Mouse (Mus musculus) heart, embryonic 13.5 days (tissue): ENCODE measurements around the gene Ifi214. TPM values are rescaled to one million over a fixed set of nuclear protein-coding genes. Genes with fewer than 3 reads are reported as not detected.

Experiments
- microRNA-seq: library from miRNA; unstranded; fragments of <30 nt; microRNA quantifications from one replicate; pipeline ENCODE4, GENCODE M21; 2016
- polyA plus RNA-seq: library from polyadenylated mRNA; unstranded; fragments of >200 nt; fragmentation: Nextera tagmentation; extraction: Ambion mirVana; gene quantifications from 2 replicates; pipeline ENCODE4 v1.2.1, GENCODE M21; 2015

Gene Ifi214
- polyA plus RNA-seq, 1 experiment from 2014 or later, result not detected

Small RNAs within 50 kb of the gene (microRNA-seq; reads per million reads assigned to microRNA genes)
- gene Gm44481, result not detected

Other genes with a start within 250 kb of the Ifi214 start
- 2.1 and 2.9 TPM in 2 replicates for gene Ackr1, start 202.2 kb downstream of the Ifi214 start, polyA plus RNA-seq
- 1.4 and 2.3 TPM in 2 replicates for gene Aim2, start 185.1 kb downstream of the Ifi214 start, polyA plus RNA-seq
- 0.31 and 0.71 TPM in 2 replicates for gene Cadm3, start 168.3 kb downstream of the Ifi214 start, polyA plus RNA-seq
- gene Ifi206, start 44.9 kb downstream of the Ifi214 start, polyA plus RNA-seq, result 0.09 and 0.18 TPM in 2 replicates
- 0.10 and 0.11 TPM in 2 replicates for gene Ifi213, start 63.3 kb upstream of the Ifi214 start, polyA plus RNA-seq
- 0.05 and 0.24 TPM in 2 replicates for gene Ifi209, start 95.0 kb upstream of the Ifi214 start, polyA plus RNA-seq
- gene Ifi208, start 137.7 kb upstream of the Ifi214 start, polyA plus RNA-seq, result not detected in 2 replicates
- gene Ifi207, start 205.8 kb upstream of the Ifi214 start, polyA plus RNA-seq, result 0.68 and 1.1 TPM in 2 replicates
- 1.1 and 1.5 TPM in 2 replicates for gene Ifi204, start 231.0 kb upstream of the Ifi214 start, polyA plus RNA-seq